ENCODE assay signal across 11 mouse cellular contexts in genomic region chr4:102622977-102623376, GRCm38 (mm10).
DNase-seq lines count a peak whose midpoint lies in the region; ATAC-seq and TF ChIP-seq lines count a peak whose summit lies in the region.
"Had no signal": no experiment of that assay in that cellular context is flagged by ENCODE, and none has a peak within 500 bp of the region (broad histone marks: within the 10 kb centered on the region; RNA-seq: fewer than 3 reads in every experiment).

No protein-coding gene starts in this region.

- H3K27me3 ChIP-seq in hindbrain, postnatal 0 days (ENCODE audit: insufficient read depth, low read length): no peaks in the 10 kb centered on the region
- H3K27me3 ChIP-seq in hindbrain, embryonic 13.5 days: no peaks in the 10 kb centered on the region
- no peaks in the 10 kb centered on the region; the same call in 1 of the 2 replicates for H3K27me3 ChIP-seq in midbrain, embryonic 13.5 days
- no peaks in the 10 kb centered on the region for H3K27me3 ChIP-seq in midbrain, embryonic 16.5 days (ENCODE audit: control insufficient read depth, insufficient read depth, low read depth, low read length)
- H3K27me3 ChIP-seq in kidney, embryonic 14.5 days (ENCODE audit: control insufficient read depth, insufficient read depth, low read length): no peaks in the 10 kb centered on the region
- H3K27me3 ChIP-seq: liver, embryonic 13.5 days had no signal

- peak; percentile 20 to 30 for DNase-seq in cerebellum, postnatal 14 days
- DNase-seq in cerebellum, adult 8-10 months: no peak
- DNase-seq in hindbrain, postnatal 0 days (ENCODE audit: low spot score): peak; percentile 31
- no peak for DNase-seq in c-Kit-positive CD71-positive TER-119-positive erythroid progenitor cells, embryonic 14.5 days (ENCODE audit: low spot score)
- DNase-seq: heart, postnatal 36 days; liver, embryonic 13.5 days had no signal

- H3K4me3 ChIP-seq in hindbrain, postnatal 0 days (ENCODE audit: low read length): no peak overlapping the region
- no peak overlapping the region for H3K4me3 ChIP-seq in hindbrain, embryonic 13.5 days
- H3K4me3 ChIP-seq in midbrain, embryonic 13.5 days (replicated peaks): no peak overlapping the region
- no peak overlapping the region for H3K4me3 ChIP-seq in midbrain, embryonic 16.5 days (ENCODE audit: low read depth, low read length)
- no peak overlapping the region for H3K4me3 ChIP-seq in kidney, embryonic 14.5 days (ENCODE audit: low read length)
- H3K4me3 ChIP-seq: liver, embryonic 13.5 days had no signal

- no peak overlapping the region for H3K27ac ChIP-seq in hindbrain, postnatal 0 days
- H3K27ac ChIP-seq in hindbrain, embryonic 13.5 days: no peak overlapping the region
- no peak overlapping the region for H3K27ac ChIP-seq in midbrain, embryonic 13.5 days
- no peak overlapping the region for H3K27ac ChIP-seq in midbrain, embryonic 16.5 days (ENCODE audit: low read length)
- H3K27ac ChIP-seq in kidney, embryonic 14.5 days (ENCODE audit: low read depth, low read length): no peak overlapping the region
- H3K27ac ChIP-seq: kidney, postnatal 0 days; liver, embryonic 13.5 days had no signal

- no peak overlapping the region for H3K9ac ChIP-seq in hindbrain, postnatal 0 days (replicated peaks; ENCODE audit: low read length)
- H3K9ac ChIP-seq in hindbrain, embryonic 13.5 days: no peak overlapping the region
- no peak overlapping the region for H3K9ac ChIP-seq in midbrain, embryonic 13.5 days (replicated peaks)
- no peak overlapping the region for H3K9ac ChIP-seq in midbrain, embryonic 16.5 days (ENCODE audit: low read depth, low read length)
- H3K9ac ChIP-seq in kidney, embryonic 14.5 days (ENCODE audit: low read depth, low read length): no peak overlapping the region
- H3K9ac ChIP-seq: liver, embryonic 13.5 days had no signal

- no peak for ATAC-seq in hindbrain, postnatal 0 days
- no peak for ATAC-seq in hindbrain, embryonic 13.5 days (ENCODE audit: low FRiP score)
- ATAC-seq in midbrain, embryonic 13.5 days: peak; percentile 63; the same call in 1 of the 2 replicates
- ATAC-seq in midbrain, embryonic 16.5 days: no peak
- 0 out of 2 replicates have a peak, but pooled peaks have one; percentile 62 for ATAC-seq in kidney, embryonic 14.5 days (ENCODE audit: low FRiP score, low TSS enrichment)

- WGBS in hindbrain, postnatal 0 days: 46% methylated on average over 5 of the region's 5 CpGs
- WGBS in hindbrain, embryonic 13.5 days: 54% methylated on average over 5 of the region's 5 CpGs
- WGBS in midbrain, embryonic 13.5 days: 60% methylated on average over 5 of the region's 5 CpGs
- WGBS in midbrain, embryonic 16.5 days: 53% methylated on average over 5 of the region's 5 CpGs
- WGBS in kidney, embryonic 14.5 days: 64% methylated on average over 5 of the region's 5 CpGs

- no peak for TF ChIP-seq CTCF in hindbrain, postnatal 0 days (IDR thresholded peaks at IDR 0.05; ENCODE audit: low read depth)

- H3K36me3 ChIP-seq in hindbrain, postnatal 0 days (ENCODE audit: insufficient read depth, low read length): no peaks in the 10 kb centered on the region
- H3K36me3 ChIP-seq in hindbrain, embryonic 13.5 days: no peaks in the 10 kb centered on the region
- H3K36me3 ChIP-seq in midbrain, embryonic 13.5 days: no peaks in the 10 kb centered on the region
- no peaks in the 10 kb centered on the region for H3K36me3 ChIP-seq in midbrain, embryonic 16.5 days (ENCODE audit: control insufficient read depth, insufficient read depth, low read length)
- no peaks in the 10 kb centered on the region for H3K36me3 ChIP-seq in kidney, embryonic 14.5 days (ENCODE audit: control insufficient read depth, insufficient read depth, low read length)
- H3K36me3 ChIP-seq: liver, embryonic 13.5 days had no signal

- no peaks in the 10 kb centered on the region for H3K9me3 ChIP-seq in hindbrain, postnatal 0 days (ENCODE audit: low read length)
- no peaks in the 10 kb centered on the region for H3K9me3 ChIP-seq in hindbrain, embryonic 13.5 days
- H3K9me3 ChIP-seq in midbrain, embryonic 13.5 days: no peaks in the 10 kb centered on the region
- no peaks in the 10 kb centered on the region for H3K9me3 ChIP-seq in midbrain, embryonic 16.5 days (replicated peaks; ENCODE audit: control insufficient read depth, low read length, poor library complexity, severe bottlenecking)
- H3K9me3 ChIP-seq in kidney, embryonic 14.5 days (ENCODE audit: control insufficient read depth, low read length): no peaks in the 10 kb centered on the region
- H3K9me3 ChIP-seq: liver, embryonic 13.5 days had no signal

- H3K4me2 ChIP-seq in hindbrain, postnatal 0 days (ENCODE audit: low read depth, low read length): no peak overlapping the region
- H3K4me2 ChIP-seq in hindbrain, embryonic 13.5 days: no peak overlapping the region
- no peak overlapping the region for H3K4me2 ChIP-seq in midbrain, embryonic 13.5 days (replicated peaks)
- H3K4me2 ChIP-seq in midbrain, embryonic 16.5 days (ENCODE audit: low read length): no peak overlapping the region
- no peak overlapping the region for H3K4me2 ChIP-seq in kidney, embryonic 14.5 days (replicated peaks; ENCODE audit: low read depth, low read length)
- H3K4me2 ChIP-seq: liver, embryonic 13.5 days had no signal

- no peaks in the 10 kb centered on the region; the same call in 1 of the 2 replicates for H3K4me1 ChIP-seq in hindbrain, postnatal 0 days (ENCODE audit: insufficient read depth, low read length)
- peaks cover under 1% of the 10 kb centered on the region; the same call in 1 of the 2 replicates for H3K4me1 ChIP-seq in hindbrain, embryonic 13.5 days (replicated peaks)
- peaks cover 8% of the 10 kb centered on the region for H3K4me1 ChIP-seq in midbrain, embryonic 13.5 days (replicated peaks)
- 0 out of 2 replicates have a peak, but pooled peaks cover under 1% of the 10 kb centered on the region for H3K4me1 ChIP-seq in midbrain, embryonic 16.5 days (ENCODE audit: control insufficient read depth, insufficient read depth, low read length)
- H3K4me1 ChIP-seq in kidney, embryonic 14.5 days (ENCODE audit: control insufficient read depth, insufficient read depth, low read length): no peaks in the 10 kb centered on the region
- H3K4me1 ChIP-seq: liver, embryonic 13.5 days had no signal

Comparison
In these comparisons a context has a peak if more than half of its experiments do, and no peak if none do; other contexts are left out.
1. DNase-seq: peak in cerebellum, postnatal 14 days (2 of 2) and hindbrain, postnatal 0 days (single experiment); none in cerebellum, adult 8-10 months (single experiment) and c-Kit-positive CD71-positive TER-119-positive erythroid progenitor cells, embryonic 14.5 days (single experiment).
2. ATAC-seq: peak in midbrain, embryonic 13.5 days (single experiment) and kidney, embryonic 14.5 days (single experiment); none in hindbrain, postnatal 0 days (single experiment), hindbrain, embryonic 13.5 days (single experiment) and midbrain, embryonic 16.5 days (single experiment).